Mouse (Mus musculus) myocyte (in vitro differentiated cells): ENCODE measurements around the gene Aqp5. TPM values are rescaled to one million over a fixed set of nuclear protein-coding genes. Genes with fewer than 3 reads are reported as not detected.
A peak's percentile ranks its signal among the peaks of the same experiment; 100 is the strongest.

Source experiments
- H3K27me3 ChIP-seq: one replicate; pipeline ENCODE4 v1.6.1; 2011; ENCODE audit not compliant: control insufficient read depth, insufficient read depth, insufficient read length
- H3K36me3 ChIP-seq: one replicate; pipeline ENCODE4 v1.6.1; 2011; ENCODE audit not compliant: control insufficient read depth, insufficient read depth
- H3K4me2 ChIP-seq: one replicate; pipeline ENCODE4 v1.6.1; 2011; ENCODE audit warnings: low read depth, control low read depth
- H3K4me3 ChIP-seq: one replicate; pipeline ENCODE4 v1.5.1; 2011; ENCODE audit warnings: mild to moderate bottlenecking, control low read depth, moderate library complexity
- H3K79me2 ChIP-seq: one replicate; pipeline ENCODE4 v1.6.1; 2011; ENCODE audit not compliant: control insufficient read depth, insufficient read depth
- H3ac ChIP-seq: one replicate; pipeline ENCODE4 v1.6.1; 2011; ENCODE audit not compliant: control insufficient read depth, insufficient read length
- CEBPB ChIP-seq: IDR thresholded peaks from 2 replicates; pipeline ENCODE4 v1.6.1; 2011; ENCODE audit warnings: mild to moderate bottlenecking, moderate library complexity; ENCODE audit not compliant: poor library complexity, insufficient read depth, severe bottlenecking
- E2F4 ChIP-seq: IDR thresholded peaks from one replicate; pipeline ENCODE4 v1.6.1; 2011; ENCODE audit warnings: mild to moderate bottlenecking, control low read depth, moderate library complexity; ENCODE audit not compliant: insufficient read depth
- MAX ChIP-seq: IDR thresholded peaks from one replicate; pipeline ENCODE4 v1.6.1; 2011; ENCODE audit warnings: low read depth, mild to moderate bottlenecking, control low read depth
- MYOD1 ChIP-seq, 3 experiments: IDR thresholded peaks; one replicate each; pipeline ENCODE4 v1.6.1; 2011; ENCODE audit warnings: control low read depth in 2 of 3, low read depth in 2 of 3, mild to moderate bottlenecking in 2 of 3, moderate library complexity in 1 of 3; ENCODE audit not compliant: insufficient read length in 2 of 3, control insufficient read depth in 1 of 3
- MYOG ChIP-seq, 3 experiments: IDR thresholded peaks; one replicate each; pipeline ENCODE4 v1.6.1; 2011; ENCODE audit warnings: control low read depth in 2 of 3, low read depth in 2 of 3, mild to moderate bottlenecking in 2 of 3; ENCODE audit not compliant: insufficient read length in 2 of 3, control insufficient read depth in 1 of 3, insufficient read depth in 1 of 3
- POLR2A ChIP-seq: IDR thresholded peaks from one replicate; pipeline ENCODE4 v1.6.1; 2011; ENCODE audit warnings: low read depth, mild to moderate bottlenecking, control low read depth, moderate library complexity; ENCODE audit not compliant: insufficient read length
- POLR2AphosphoS2 ChIP-seq: IDR thresholded peaks from one replicate; pipeline ENCODE4 v1.6.1; 2011; ENCODE audit warnings: low read depth, control low read depth; ENCODE audit not compliant: insufficient read length
- REST ChIP-seq: IDR thresholded peaks from one replicate; pipeline ENCODE4 v1.6.1; 2011; ENCODE audit warnings: mild to moderate bottlenecking, control low read depth, moderate library complexity; ENCODE audit not compliant: insufficient read depth, insufficient read length
- SRF ChIP-seq: IDR thresholded peaks from one replicate; pipeline ENCODE4 v1.6.1; 2011; ENCODE audit warnings: low read depth; ENCODE audit not compliant: control insufficient read depth, insufficient read length
- TCF12 ChIP-seq: IDR thresholded peaks from one replicate; pipeline ENCODE4 v1.6.1; 2011; ENCODE audit warnings: mild to moderate bottlenecking, control low read depth; ENCODE audit not compliant: poor library complexity, insufficient read depth, severe bottlenecking
- TCF3 ChIP-seq: IDR thresholded peaks from one replicate; pipeline ENCODE4 v1.6.1; 2011; ENCODE audit warnings: low read depth, control low read depth; ENCODE audit not compliant: insufficient read length
- USF1 ChIP-seq: IDR thresholded peaks from one replicate; pipeline ENCODE4 v1.6.1; 2011; ENCODE audit warnings: low read depth, mild to moderate bottlenecking, control low read depth, moderate library complexity
- polyA plus RNA-seq: library from polyadenylated mRNA; unstranded; fragments of >200 nt; fragmentation: generic; extraction: Trizol; gene quantifications from one replicate; pipeline ENCODE4 v1.2.1, GENCODE M21; 2012; ENCODE audit warnings: missing spikeins

Aqp5 gene
- polyA plus RNA-seq, 1 experiment: 109 TPM

DNA sequence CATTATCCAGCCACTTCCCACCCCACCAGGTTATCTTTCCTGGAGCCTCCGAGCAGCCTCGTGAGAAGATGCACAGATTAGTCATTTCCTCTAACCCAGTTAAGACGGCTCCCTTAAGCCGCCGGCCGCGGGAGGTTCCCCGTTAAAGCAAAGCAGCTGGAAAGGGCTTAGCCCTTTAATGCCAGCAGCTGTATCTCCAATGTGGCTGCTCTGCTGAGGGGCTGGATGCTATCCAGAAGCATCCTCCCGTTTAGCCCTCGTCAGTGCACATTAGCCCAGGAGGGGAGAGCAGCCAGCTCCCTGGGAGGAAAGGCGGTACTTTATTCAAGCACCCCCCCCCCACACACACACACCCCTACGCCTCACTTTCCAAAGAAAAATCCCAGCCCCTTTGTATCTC, 24.2 kb downstream of the Aqp5 start:
- no peaks in the 10 kb centered on the region for H3K36me3 ChIP-seq
- no peak overlapping the region for H3K4me3 ChIP-seq
- no peaks in the 10 kb centered on the region for H3K79me2 ChIP-seq
- TF ChIP-seq CEBPB (no peak), MYOD1 (IDR thresholded peaks at IDR 0.05; ENCODE audit: control insufficient read depth in 1 of 3, insufficient read length in 2 of 3, low read depth in 2 of 3) (peak in 2 of 3 experiments; percentile 43 to 65), MYOG (IDR thresholded peaks at IDR 0.05; ENCODE audit: control insufficient read depth in 1 of 3, insufficient read depth in 1 of 3, insufficient read length in 2 of 3, low read depth in 2 of 3) (peak in 1 of 3 experiments; percentile 44)
- H3ac ChIP-seq: no peak overlapping the region
- peak overlapping the region; percentile 59 for H3K4me2 ChIP-seq
- no peaks in the 10 kb centered on the region for H3K27me3 ChIP-seq

GRCm38 (mm10) chr15:99615246-99615645, 24.7 kb downstream of the Aqp5 start:
- Histone ChIP-seq H3K27me3 (no peaks in the 10 kb centered on the region), H3K4me2 (peak overlapping the region; percentile 59), H3K4me3 (no peak overlapping the region), H3ac (no peak overlapping the region), H3K36me3 (peaks cover 3% of the 10 kb centered on the region), H3K79me2 (no peaks in the 10 kb centered on the region)
- no peak for TF ChIP-seq POLR2A
- TF ChIP-seq CEBPB: no peak
- TF ChIP-seq USF1: no peak
- no peak for TF ChIP-seq TCF3
- TF ChIP-seq TCF12: no peak
- no peak for TF ChIP-seq E2F4
- no peak for TF ChIP-seq MYOG (IDR thresholded peaks at IDR 0.05; ENCODE audit: control insufficient read depth in 1 of 3, insufficient read depth in 1 of 3, insufficient read length in 2 of 3, low read depth in 2 of 3)
- no peak for TF ChIP-seq SRF
- no peak for TF ChIP-seq REST
- no peak for TF ChIP-seq POLR2AphosphoS2
- no peak for TF ChIP-seq MYOD1 (IDR thresholded peaks at IDR 0.05; ENCODE audit: control insufficient read depth in 1 of 3, insufficient read length in 2 of 3, low read depth in 2 of 3)
- no peak for TF ChIP-seq MAX

GRCm38 (mm10) chr15:99618595-99618994, 28.0 kb downstream of the Aqp5 start:
- no peak overlapping the region for H3ac ChIP-seq
- no peaks in the 10 kb centered on the region for H3K27me3 ChIP-seq
- no peak overlapping the region for H3K4me3 ChIP-seq
- H3K79me2 ChIP-seq: no peaks in the 10 kb centered on the region
- H3K4me2 ChIP-seq: no peak overlapping the region
- TF ChIP-seq TCF3: no peak
- no peak for TF ChIP-seq MYOG (IDR thresholded peaks at IDR 0.05; ENCODE audit: control insufficient read depth in 1 of 3, insufficient read depth in 1 of 3, insufficient read length in 2 of 3, low read depth in 2 of 3)
- no peak for TF ChIP-seq SRF
- TF ChIP-seq E2F4: no peak
- TF ChIP-seq MYOD1 (IDR thresholded peaks at IDR 0.05; ENCODE audit: control insufficient read depth in 1 of 3, insufficient read length in 2 of 3, low read depth in 2 of 3): no peak
- no peak for TF ChIP-seq POLR2A
- TF ChIP-seq TCF12: no peak
- TF ChIP-seq REST: no peak
- TF ChIP-seq USF1: no peak
- no peak for TF ChIP-seq MAX
- no peak for TF ChIP-seq CEBPB
- no peak for TF ChIP-seq POLR2AphosphoS2
- H3K36me3 ChIP-seq: peaks cover 33% of the 10 kb centered on the region

- H3K27me3 ChIP-seq: no peaks in the 10 kb centered on the region
- no peak overlapping the region for H3K4me3 ChIP-seq
- TF ChIP-seq USF1 (no peak), MYOG (IDR thresholded peaks at IDR 0.05; ENCODE audit: control insufficient read depth in 1 of 3, insufficient read depth in 1 of 3, insufficient read length in 2 of 3, low read depth in 2 of 3) (no peak), POLR2A (no peak), REST (no peak), SRF (no peak), CEBPB (no peak), TCF12 (no peak), TCF3 (no peak), POLR2AphosphoS2 (no peak), MYOD1 (IDR thresholded peaks at IDR 0.05; ENCODE audit: control insufficient read depth in 1 of 3, insufficient read length in 2 of 3, low read depth in 2 of 3) (no peak), E2F4 (no peak), MAX (no peak)
- no peak overlapping the region for H3K4me2 ChIP-seq
- H3K36me3 ChIP-seq: peaks cover 45% of the 10 kb centered on the region
- no peak overlapping the region for H3ac ChIP-seq
- peaks cover 4% of the 10 kb centered on the region for H3K79me2 ChIP-seq
Observed at GRCm38 (mm10) chr15:99619821-99620220, 29.2 kb downstream of the Aqp5 start.

DNA sequence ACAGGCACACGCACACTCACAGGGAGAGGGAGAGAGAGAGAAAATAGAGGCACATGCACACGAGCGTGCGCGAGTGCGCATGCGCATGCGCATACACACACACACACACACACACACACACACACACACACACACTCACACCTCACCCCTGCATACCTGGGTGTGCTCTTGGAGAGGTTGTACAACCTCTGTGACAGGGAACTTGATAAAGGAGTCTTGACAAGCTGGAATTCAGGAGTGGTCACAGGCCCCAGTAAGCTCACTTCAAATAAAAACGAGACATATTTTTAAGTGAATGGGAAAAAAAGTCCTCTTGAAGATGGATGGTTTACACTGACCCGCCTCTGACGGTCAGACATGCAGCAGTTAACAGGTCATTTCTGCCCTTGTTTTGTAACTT, 31.5 kb downstream of the Aqp5 start:
- Histone ChIP-seq H3K4me3 (no peak overlapping the region), H3K36me3 (peaks cover 65% of the 10 kb centered on the region), H3K4me2 (no peak overlapping the region), H3K27me3 (no peaks in the 10 kb centered on the region), H3ac (no peak overlapping the region), H3K79me2 (peaks cover 4% of the 10 kb centered on the region)
- TF ChIP-seq POLR2AphosphoS2 (no peak), POLR2A (peak; percentile 19), E2F4 (no peak)
